Mouse (Mus musculus) left cerebral cortex, postnatal 36 days (tissue): Measurements from ENCODE around the gene Prim2. TPM values are rescaled to one million over a fixed set of nuclear protein-coding genes. Genes with fewer than 3 reads are reported as not detected.
"Not testable (repeated sequence)": the region's sequence is repeated elsewhere in the genome, so short reads cannot be mapped to it uniquely, and the experiment has no call there.

Source experiments
- DNase-seq, 2 experiments: peaks; one replicate each; pipeline ENCODE4 v3.0.0; 2021 to 2022; ENCODE audit warnings: low spot score in 2 of 2, mixed read lengths in 1 of 2
- intact Hi-C: fragments of 180-260 bp; cut with DNase I; formaldehyde crosslinking; loops from one replicate; pipeline ENCODE4 v1.15.1; 2025
- total RNA-seq, 2 experiments: library from RNA; stranded (reverse); gene quantifications; 2 replicates each; pipeline ENCODE4 v1.2.3; 2021

Gene Prim2
- total RNA-seq, 2 experiments from 2014 or later = 6.3 to 7.1 TPM

- DNase-seq = no peak
- intact Hi-C loops = no loop called here
These were observed 6.4 kb downstream of the Prim2 start for GRCm38 (mm10) chr1:33663163-33663562.

GRCm38 (mm10) chr1:33658302-33658701 is 11.3 kb downstream of the Prim2 start:
- intact Hi-C loops = no loop called here
- DNase-seq = no peak

GRCm38 (mm10) chr1:33657574-33658149 is 11.9 kb downstream of the Prim2 start:
- DNase-seq = no peak
- intact Hi-C loops = no loop called here

DNA sequence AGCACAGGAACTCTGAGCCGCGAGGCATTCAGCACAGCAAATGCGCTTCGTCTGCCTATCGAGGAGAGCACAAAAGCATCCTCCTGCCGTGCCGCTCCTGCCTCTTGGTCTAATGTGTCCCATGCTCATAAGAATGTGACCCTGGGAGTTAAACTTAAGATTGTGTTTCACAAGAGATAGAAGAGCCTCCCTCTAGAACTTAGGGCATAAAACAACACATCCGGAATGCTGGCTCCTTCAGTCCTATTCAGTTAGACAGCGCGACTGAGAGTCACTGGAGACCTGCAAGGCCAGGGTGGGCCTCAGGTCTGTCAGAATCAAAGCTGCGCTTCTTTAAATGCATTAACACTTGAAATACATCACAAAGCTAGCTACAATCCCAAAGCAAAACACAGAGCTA is 18.7 kb downstream of the Prim2 start:
- no peak for DNase-seq
- intact Hi-C loops = no loop called here

DNA sequence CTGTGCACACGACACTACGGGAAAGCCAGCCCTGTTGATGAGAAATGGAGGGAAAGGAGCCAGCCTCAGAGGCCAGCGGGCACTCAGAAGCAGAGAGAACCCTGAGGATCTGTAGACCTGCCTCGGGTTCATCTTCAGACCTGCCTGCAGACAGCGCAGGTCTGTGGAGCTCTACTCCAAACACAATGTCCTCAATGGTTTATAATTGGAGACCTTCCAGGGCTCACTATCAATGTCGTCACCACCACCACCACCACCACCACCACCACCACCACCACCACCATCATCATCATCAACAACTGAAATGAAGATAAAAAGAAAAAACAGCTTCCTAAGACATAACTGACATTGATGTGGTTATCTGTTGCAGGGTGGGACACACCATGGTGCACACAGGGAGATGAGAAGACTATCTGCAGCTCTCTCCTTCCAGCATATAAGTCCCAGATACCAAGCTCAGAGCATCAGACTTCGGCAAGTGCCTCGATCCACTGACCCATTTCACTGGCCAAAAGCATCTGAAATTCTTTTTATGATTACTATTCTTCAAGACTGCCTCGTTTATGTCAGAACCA is 20.0 kb downstream of the Prim2 start:
- DNase-seq = no peak
- intact Hi-C loops = loop anchor here (10.0 kb wide), 1 partner anchor 1475 kb away; the partner anchor contains the start of gene Khdrbs2

- intact Hi-C loops = loop anchor here (10.0 kb wide), 1 partner anchor 1474 kb away; the partner anchor contains the start of gene Khdrbs2
- DNase-seq = no peak
These were observed 20.6 kb downstream of the Prim2 start for GRCm38 (mm10) chr1:33649021-33649420.

- no peak for DNase-seq
- intact Hi-C loops = loop anchor here (10.0 kb wide), 1 partner anchor 1473 kb away; the partner anchor contains the start of gene Khdrbs2
These were observed 21.9 kb downstream of the Prim2 start for GRCm38 (mm10) chr1:33647661-33648060.

DNA sequence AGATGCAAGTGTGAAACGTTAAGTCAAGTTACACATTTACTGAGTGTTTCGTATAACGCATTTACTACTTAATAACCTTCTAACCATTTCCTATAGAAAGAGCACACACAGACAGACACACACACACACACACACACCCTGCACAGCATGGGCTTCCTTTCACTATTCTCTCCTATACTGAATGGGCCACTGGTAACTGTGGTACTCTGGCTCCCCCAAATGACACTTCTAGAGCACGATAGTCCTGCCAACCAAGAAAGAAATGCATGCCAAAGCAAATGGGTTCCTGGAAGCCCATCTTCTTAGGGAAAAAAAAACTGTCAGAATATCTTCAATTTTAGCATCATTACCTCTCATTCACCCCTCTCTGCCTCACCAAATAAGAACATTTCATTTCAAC is 22.4 kb downstream of the Prim2 start:
- intact Hi-C loops = loop anchor here (10.0 kb wide), 1 partner anchor 1472 kb away; the partner anchor contains the start of gene Khdrbs2
- DNase-seq = no peak

- no peak for DNase-seq
- intact Hi-C loops = loop anchor here (10.0 kb wide), 1 partner anchor 1471 kb away; the partner anchor contains the start of gene Khdrbs2
These were observed 23.9 kb downstream of the Prim2 start for GRCm38 (mm10) chr1:33645689-33646088.

DNA sequence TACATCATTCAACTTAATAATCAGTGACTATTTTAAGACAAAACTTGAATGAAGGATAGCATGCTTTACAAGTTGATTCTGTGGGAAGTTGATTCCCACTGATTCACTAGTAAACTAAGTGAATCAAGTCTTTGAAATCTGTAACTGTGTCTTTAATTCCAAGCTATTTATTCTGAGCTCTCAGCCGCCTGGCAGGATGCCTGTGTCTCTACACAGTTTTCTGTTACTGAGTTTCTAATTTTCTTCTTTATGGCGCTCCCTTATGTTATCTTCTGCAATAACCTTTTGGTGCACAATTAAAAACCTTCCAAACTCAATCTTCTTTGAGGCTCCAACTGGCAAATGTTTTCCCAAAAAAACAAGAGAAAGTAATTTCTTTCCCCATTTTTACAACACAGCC is 28.5 kb downstream of the Prim2 start:
- intact Hi-C loops = loop anchor here (10.0 kb wide), 1 partner anchor 1466 kb away; the partner anchor contains the start of gene Khdrbs2
- peak; percentile 34 to 49 for DNase-seq

DNA sequence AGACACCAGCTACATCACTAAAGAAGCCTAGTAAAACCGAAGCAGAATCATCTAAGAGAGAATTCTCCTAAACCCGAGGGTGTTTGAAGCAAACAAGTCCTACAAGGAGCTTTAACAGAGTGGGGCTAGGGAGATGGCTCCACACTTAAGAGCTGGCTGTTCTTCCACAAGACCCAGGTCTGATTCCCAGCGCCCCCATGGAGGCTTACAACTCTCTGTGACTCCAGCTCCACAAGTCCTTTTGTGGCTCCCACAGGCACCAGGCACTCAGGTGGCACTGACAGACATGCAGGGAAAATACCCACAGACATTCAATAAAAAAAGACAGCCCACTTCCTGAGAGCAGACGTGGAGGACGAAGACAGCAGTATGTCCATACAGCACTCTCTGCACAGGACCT is 29.5 kb downstream of the Prim2 start:
- DNase-seq = no peak
- intact Hi-C loops = loop anchor here (10.0 kb wide), 1 partner anchor 1465 kb away; the partner anchor contains the start of gene Khdrbs2

DNA sequence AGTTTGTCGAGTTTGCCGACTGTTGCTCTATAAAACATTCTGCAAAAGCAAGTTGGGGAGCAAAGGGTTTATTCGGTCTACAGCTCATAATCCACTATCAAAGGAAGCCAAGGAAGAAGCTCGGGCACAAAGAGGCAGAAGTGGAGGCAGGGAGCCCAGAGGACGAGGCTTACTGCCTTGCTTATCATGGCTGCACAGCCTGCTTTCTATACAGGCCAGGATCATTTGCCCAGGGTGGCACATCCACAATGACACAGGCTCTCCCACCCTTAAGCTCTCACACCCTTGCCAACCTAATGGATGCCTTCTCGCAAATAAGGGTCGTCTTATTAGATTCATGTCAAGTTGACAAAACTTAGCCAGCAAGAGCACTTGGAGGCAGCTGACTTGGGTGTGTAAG is 30.4 kb downstream of the Prim2 start:
- no peak for DNase-seq

DNA sequence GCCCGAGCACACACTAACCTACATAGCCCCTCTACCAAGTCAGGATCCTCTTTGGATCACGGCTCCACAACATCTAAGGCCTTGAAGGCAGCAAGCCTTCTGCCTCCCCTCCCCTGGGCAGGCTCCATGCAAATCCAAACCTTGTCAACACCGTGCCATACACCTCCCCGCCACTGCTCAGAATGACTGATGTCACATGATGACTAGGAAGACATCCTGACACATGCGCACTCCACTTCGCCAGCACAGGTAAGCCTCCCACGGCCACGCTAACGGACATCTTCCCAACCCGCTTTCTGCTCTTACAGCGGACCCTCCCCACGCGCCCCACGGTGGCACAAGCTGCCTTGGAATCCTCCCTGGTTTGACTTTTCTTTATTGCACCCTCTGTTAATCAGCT is 31.8 kb downstream of the Prim2 start:
- no peak for DNase-seq
- intact Hi-C loops = no loop called here

More for the DNA sequence above, 30.4 kb downstream of the Prim2 start:
- intact Hi-C loops = no loop called here

DNA sequence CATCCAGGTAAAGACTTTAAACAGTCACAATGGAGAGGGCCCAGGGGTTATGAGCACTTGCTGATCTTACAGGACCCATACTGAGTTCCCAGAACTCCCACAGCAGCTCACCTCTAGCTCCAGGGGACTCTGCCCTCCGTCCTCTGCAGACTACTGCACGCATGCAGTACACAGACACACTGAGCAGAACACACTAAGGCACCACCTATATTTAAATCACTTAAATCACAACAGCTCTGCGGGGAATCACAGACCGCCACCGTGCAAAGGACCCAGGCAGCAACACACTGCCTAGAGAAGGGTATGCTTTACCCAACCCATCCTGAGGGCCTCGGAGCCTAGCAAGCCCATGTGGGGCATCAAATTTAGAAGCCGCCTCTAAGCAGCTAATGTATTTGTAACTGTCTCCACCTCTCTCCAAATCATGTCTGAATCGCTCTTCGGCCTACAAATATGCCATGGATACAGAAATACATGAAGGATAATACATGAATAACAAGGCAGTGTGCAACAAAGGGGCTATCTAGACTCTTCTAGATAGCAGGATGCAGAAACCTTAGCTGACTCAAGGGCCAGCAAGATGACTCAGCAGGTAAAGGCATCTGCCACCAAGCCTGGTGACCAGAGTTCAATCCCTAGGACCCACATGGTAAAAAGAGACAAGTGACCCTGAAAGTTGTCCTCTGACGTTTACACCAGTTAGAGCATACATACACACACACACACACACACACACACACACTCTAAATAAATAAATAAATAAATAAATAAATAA is 33.0 kb downstream of the Prim2 start:
- intact Hi-C loops = no loop called here
- no peak for DNase-seq

DNA sequence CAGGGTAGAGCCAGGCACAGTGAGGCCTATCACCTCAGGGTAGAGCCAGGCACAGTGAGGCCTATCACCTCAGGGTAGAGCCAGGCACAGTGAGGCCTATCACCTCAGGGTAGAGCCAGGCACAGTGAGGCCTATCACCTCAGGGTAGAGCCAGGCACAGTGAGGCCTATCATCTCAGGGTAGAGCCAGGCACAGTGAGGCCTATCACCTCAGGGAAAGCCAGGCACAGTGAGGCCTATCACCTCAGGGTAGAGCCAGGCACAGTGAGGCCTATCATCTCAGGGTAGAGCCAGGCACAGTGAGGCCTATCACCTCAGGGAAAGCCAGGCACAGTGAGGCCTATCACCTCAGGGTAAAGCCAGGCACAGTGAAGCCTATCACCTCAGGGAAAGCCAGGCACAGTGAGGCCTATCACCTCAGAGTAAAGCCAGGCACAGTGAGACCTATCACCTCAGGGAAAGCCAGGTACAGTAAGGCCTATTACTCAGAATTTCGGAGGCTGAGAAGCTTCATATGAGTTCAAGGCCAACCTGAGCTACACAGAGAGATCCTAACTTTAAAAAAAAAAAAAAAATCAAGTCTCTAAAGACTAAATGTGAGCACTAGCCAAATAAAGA is 38.5 kb downstream of the Prim2 start:
- intact Hi-C loops, DNase-seq: not testable (repeated sequence)

DNA sequence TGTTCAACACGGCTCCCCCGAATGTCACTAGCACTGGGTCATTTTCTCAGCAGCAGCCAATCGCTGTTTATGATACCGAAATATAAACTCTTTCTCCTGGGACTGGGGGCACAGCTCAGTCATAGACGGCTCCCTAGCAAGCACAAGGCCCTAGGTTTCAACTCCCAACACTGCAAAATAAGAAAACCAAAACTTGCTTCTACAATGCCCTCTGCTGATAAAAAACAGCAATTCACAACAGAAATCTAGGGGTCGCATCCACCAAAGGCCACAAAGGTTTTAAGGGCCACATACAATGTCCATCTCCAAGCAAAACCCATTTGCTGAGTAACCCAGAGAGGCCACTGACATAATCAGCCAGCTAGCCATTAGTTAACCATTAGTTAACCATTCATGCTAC is 41.8 kb downstream of the Prim2 start:
- no peak for DNase-seq
- intact Hi-C loops = no loop called here

DNA sequence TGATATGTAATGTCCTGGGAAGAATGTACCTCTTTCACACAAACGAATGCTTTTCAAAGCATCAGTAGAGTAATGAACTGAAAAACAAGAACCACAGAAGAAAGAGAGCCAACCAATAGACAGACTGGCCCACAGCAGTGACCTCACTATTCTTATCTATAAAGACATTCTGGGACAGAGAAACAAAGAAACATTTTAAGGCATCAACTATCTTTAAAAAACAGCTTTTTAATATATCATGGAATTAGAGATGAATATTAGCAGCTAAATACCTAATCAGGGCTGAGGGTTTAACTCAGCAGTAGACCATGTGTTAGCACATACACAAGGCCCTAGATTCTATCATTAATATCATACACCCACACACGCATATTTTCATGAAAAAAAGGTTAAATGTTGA is 42.5 kb downstream of the Prim2 start:
- intact Hi-C loops = no loop called here
- DNase-seq = no peak

DNA sequence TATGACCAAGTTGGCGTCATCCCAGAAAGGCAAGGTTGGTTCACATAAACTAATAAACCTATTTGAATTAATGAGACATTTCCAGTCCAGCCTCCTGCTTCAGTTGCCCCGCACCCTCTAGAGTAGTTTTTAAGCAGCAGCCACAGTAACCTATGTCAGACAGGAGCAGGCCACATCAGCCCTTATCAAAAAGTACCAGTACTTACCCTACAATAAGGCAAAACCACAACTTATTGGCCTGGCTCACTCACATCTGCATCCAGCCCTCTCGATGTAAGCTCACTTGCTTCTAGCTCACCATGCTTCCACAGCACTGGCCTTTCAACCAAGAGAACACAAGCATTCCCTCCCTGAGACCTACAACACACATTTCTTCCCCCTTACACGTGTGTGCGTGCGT is 44.7 kb downstream of the Prim2 start:
- DNase-seq = no peak
- intact Hi-C loops = no loop called here

DNA sequence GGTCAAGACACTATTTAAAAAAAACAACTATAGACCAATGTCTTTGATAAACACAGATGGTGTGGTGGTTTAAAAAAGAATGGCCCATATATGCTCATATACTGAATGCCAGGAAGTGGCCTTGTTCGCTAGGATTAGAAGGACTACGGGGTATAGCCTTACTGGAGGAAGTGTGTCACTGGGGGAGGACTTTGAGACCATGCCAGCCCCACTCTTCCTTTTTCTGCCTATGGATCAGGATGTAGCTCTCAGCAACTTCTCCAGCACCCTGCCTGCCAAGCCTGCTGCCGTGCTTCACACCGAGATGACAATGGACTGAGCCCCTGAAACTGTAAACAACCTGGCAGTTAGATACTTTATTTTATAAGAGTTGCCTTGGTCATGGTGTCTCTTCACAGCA is 45.2 kb downstream of the Prim2 start:
- intact Hi-C loops = no loop called here
- DNase-seq = no peak

DNA sequence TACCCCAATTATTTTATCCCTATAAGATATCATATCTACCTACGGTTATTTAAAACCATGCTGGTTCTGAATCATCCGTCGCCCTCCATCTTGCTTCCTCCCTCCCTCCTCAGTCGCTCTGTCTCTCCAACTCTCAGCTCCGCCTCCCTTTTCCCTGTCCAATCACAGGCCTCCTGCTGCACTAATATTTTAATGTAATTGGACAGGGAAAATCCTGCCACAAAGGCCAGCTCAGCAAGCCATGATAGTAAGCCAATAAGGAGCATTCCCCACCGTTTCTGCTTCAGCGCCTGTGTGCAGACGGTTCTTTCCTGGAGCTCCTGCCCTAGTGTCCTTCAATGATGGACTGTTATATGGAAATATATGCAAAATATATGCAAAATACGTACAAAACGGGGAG is 47.8 kb downstream of the Prim2 start:
- intact Hi-C loops = no loop called here
- DNase-seq = no peak
